Mouse (Mus musculus) CD4-positive, CD25-positive, alpha-beta regulatory T cell, adult 2 months (primary cell): ENCODE results near the gene Utp18.
"Not testable (repeated sequence)": the region's sequence is repeated elsewhere in the genome, so short reads cannot be mapped to it uniquely, and the experiment has no call there.

Experiments
- DNase-seq: peaks from one replicate; pipeline ENCODE4 v3.0.0-alpha.2; 2012; ENCODE audit warnings: low read depth, low spot score

Gene Utp18

DNA sequence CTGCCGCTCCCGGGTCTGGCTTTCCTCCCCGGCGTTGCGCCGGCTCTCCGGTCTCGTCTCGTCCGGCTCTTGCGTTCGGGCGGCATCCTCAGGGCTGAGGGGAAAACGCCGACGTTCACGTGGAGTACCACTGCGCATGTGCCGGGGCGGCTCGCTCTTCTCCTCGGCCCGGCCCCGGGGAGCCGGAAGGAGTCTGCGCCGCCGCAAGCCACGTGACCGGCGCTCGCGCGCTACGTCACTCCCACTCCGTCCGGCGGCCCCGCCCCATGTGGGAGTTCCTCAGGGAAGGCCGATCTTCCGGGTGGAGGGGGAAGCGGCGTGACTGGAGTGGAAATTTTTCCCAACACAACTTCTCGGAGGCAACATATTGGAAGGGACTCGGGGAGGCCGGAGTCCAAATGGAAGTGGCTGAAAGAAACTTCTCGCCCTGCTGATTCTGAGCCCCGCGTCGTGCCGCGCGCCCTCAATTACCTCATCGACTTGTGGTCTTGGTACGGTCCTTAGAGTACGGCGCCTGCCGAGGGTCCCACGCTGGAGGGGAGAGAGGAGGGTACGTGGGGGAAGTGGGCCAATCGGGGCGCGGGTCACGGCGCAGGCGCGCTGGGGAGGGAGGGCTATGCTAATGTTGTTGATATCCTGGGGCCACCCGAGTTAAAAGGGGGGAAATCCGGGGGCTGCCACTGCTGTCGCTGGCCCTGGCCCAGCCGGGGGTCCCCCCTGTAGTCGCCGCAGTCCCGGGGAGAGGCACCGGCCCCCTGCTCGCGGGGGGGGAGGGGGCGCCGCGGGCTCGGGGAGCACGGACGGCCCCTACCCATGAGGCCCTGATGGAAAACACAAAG lies at the start of gene Utp18, which contains the start of gene Mbtd1:
TSS of gene Utp18 (minus strand) at position 195 of the 839 bp plus-strand sequence.
TSS of gene Mbtd1 (plus strand) at position 281 of the 839 bp plus-strand sequence.
- peak; percentile 99 for DNase-seq

DNA sequence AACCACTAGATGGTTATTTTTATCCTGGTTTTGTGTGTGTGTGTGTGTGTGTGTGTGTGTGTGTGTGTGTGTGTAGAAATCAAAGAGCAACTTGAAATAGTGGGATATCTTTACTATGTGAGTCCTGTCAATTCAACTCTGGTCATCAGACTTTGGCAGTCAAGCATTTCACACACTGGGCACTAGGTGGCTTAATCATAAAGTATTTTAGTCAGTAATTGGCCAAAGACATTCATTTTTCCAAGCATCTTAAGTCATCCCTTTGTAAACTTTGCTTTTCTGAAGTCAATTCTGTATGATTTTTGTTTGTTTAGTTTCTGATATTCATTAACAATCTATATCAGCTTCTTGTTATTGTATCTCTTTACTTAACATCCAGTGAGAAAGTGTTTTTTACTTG lies 43.5 kb upstream of the Utp18 start:
- no peak for DNase-seq

DNA sequence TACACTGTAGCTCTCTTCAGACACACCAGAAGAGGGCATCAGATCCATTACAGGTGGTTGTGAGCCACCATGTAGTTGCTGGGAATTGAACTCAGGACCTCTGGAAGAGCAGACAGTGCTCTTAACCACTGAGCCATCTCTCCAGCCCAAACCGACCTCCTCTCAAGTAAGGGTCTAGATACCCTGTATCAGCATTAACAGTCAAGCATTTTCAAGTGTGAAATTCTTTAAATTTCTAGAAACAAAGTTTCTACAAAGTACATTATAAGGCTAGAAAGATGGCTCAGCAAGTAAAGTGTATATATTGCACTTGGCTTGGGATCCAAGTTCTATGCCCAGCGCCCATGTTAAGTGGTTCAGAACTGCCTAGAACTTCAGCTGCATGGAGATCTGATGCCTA lies 29.5 kb upstream of the Utp18 start:
- not testable (repeated sequence) for DNase-seq

DNA sequence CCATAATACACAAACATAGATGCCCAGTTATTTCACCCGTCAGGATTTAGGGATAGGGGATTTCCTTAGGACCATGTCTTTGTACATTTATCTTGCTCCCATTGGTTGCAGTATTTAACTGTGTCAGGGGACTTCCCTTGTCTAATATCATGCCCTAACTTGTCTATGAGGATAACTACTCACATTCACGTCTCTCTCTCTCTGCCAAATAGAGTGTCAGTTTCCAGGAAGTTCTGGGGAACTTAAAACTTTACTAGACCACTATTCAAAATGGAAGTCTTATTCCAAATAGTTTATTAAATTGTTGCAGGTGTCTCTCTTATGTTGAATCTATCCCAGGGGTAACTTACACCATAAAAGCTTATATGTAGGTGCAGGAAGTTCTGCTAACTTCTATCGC lies 26.0 kb upstream of the Utp18 start:
- no peak for DNase-seq

DNA sequence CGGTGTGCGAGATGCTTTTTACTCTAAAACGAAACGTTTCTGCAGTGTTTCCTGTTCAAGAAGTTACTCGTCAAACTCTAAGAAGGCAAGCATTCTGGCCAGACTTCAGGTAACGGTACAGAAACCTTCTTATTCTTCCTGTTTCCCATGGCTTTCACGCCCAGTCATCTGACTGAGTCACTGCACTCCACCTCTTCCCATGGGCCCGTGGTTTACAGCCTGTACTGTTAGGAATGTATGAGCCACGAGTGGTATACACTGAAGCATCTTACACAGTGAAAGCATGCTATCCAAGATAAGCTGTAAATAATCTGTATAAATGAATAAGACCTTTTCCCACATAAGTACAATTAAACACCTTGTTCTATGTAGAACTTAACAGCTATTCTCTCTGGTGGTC lies 23.3 kb upstream of the Utp18 start:
- no peak for DNase-seq

DNA sequence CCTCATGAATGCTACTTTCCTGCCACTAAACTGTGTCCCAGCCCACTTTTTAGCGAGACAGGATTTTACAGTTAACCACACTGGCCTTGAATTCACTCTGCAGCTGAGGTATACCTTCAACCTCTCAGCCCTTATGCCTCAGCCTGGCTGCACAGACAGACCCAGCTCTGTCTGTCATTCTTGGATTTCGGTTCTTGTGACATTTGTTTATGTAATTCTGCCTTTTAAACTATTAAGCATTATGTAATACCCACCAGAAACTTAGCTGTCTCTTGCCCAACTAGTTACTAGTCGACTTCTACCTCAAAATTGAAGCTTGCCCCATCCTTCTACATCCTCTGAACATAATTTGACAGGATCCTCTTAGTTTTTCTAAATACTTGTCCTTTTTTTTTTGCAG lies 22.3 kb upstream of the Utp18 start:
- DNase-seq: no peak

DNA sequence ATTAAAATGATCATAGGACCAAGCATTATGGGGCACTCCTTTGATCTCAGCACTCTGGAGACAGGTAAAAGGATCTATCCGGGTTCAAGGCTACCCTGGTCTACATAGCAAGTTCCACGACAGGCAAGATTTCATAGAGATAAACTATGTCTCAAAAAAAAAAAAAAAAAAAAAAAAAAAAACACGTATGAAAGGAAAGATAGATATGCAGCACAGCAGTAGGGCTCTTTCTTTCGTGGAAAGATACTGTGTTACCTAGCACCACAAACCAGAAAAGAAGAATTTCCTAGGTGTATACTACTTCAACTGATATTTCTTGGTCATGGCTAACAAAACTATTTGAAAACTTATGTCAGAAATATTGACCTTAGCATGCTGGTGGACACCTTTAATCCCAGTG lies 21.3 kb upstream of the Utp18 start:
- no peak for DNase-seq

DNA sequence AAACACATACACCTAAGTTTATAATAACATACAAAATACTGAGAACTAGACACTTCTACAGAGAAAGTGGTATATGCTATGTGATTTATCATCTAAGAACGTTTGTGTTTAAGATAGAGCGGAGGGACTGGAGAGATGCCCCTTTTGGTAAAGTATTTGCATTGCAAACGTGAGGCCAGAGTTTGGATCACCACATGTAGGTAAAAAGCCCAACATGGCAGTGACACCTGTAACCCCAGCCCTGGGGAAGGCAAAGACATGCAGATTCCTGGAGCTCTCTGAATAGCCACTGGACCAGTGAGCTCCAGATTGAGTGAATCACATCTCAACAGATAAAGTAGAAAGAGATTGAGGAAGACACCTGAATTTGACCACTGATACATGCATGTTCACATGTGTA lies 12.2 kb upstream of the Utp18 start:
- no peak for DNase-seq

DNA sequence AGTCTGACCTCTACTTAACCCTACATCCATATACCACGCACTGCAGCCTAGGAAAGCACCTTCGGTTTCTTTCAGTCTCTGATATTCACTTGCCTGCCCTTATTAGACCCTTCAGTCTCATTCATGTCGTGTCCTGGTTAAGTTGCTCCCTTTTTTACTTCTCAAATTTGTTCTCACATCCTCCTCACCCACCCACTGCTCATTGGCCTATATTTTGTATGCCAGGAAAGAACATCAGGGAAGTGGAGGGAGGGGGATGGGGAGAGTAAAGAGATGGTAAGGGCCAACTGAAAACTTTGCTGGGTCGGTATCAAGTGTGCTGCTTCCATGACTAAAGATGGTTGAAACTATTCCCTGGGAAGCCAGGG lies 1.5 kb upstream of the Utp18 start:
- DNase-seq: no peak

DNA sequence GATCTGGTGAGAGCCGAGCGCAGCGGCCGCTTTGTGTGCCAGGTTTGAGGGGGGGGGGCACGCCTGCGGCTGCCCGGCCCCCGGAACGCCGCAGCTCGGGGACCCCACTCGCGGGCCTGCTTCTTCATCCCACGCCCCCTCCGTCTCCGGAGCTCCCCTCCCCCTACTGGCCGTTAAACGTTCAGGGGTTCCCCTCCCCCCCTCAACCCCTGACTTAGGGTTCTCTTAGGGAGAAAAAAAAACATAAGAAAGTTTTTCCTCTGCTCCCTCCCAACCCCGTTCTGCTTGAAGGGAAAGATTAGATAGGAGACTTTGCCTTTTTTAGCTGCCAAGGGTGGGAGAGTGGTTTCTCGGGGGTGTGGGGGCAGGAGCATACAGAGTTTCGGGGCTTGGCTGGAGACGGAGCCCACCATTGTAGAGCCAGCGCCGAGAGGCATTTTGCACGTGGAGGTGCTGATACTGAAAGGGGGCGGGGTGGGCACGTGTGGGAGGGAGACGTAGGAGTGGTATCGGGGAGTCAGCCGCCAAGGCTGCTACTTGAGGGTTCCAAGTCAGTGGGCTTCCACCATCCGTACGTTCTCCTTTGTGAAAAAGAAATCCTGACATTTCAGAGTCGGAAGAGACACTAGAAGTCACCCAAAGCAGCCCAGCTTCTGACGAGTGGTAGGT lies 979 bp upstream of the Utp18 start:
- DNase-seq: peak; percentile 75

DNA sequence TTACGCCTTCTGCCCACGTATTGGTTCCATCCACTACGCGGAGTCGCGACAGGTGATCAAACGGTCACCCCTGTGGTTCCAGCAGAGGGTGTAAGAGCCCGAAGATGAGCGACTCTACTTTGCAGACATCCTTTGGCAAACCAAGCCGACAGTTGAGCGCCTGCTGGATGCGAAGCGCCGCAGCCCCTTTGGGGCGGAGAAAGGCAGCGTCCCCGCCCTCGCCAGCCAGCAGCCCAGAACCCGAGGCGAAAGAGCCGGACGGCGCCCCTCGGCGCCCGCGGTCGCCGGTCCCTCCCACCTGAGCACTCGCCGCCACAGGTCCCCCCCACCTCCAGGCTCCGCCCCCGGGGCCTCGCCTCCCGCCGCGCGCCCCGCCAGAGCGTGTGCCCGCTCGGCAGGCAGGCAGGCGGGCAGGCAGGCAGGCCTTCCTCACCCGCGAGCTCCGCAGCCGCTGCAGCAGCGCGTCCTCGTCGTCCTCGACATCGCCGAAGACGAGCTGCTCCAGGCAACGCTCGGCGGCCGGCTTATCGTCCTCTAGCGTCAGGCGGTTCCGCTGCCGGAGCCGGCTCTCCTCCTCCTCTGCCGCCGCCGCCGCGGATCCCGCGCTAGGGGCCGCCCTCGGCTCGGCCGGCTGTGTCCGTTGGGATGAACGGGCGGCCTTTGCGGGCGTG lies 530 bp downstream of the Utp18 start:
- peak; percentile 88 for DNase-seq

DNA sequence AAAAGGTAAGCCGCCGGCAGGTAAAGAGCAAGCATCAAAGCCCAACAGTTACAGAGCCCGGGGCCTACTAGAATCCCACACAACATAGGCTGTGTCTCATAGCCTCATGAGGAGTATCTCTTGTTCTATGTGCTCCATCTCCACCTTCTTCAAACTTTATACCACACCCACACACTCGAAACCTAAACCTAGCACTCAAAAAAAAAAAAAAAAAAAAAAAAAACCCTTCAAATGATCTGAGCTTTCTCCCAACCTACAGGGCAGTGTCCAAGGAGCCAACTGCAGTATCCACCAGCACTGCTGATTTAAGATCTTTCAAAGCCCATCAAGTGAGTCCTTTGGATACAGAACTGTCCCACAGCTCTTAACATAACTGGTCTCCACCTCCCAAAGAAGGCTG lies 1.5 kb downstream of the Utp18 start:
- DNase-seq: peak; percentile 22

DNA sequence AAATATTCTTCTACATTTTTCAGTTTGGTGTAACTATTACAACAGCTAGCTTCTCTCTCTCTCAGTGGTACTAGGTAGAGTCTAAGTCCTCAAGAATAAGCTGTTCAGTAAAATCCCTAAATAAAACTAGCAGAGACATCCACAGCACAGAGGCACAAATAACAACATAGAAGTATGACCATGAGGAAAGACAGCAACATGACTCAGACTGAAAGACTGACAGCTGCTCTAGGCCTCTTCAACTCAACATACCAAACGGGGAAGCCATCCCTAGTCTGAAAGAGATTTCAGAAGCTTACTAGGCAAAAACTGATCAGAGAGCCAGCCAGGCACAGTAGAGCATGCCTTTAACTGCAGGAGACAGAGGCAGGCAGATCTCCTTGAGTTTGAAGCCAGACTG lies 22.9 kb downstream of the Utp18 start:
- no peak for DNase-seq

DNA sequence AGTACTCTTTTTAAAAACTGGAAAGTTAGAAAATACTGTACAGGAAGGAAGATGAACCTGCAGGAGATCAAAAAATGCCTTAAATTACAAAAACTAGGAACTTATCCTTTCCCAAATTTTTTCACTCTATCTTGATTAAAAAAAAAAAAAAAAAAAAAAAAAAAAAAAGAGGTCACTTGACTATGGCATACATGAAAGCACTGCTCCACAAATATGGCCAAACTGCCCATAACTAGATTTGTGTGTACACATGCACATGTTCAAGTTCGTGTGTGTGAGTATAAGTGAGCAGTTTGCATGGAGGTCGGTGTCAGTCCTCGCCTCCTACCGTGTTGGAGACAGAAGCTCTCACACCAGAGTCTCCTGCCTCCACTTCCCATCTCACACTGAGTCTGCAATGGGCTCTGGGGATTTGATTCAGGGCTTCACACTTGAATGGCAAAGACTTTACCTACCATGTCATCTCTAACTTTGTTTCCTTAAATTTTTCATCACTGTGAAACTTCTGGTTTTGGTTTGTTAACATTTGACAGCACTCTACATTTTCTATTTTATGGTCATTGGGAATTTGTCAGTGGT lies 23.4 kb downstream of the Utp18 start:
- DNase-seq: no peak

DNA sequence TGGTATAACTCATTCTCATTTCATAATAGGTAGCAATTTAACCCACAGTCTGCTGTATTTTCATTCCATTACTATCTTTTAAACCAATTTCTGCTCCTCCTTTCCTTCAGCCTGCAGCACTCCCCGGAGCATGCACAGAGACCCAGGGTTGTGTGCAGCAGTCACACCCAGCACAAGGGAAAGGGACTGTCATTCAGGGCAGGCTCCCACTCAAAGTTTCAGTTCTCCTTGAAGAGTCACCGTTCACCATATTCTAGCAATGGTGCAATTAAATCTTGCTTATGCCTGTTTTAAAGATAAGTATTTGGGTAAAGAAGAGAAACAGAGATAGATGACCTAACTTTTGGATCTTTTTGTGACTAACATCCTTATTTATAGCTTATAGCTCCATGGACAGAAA lies 24.4 kb downstream of the Utp18 start:
- no peak for DNase-seq

DNA sequence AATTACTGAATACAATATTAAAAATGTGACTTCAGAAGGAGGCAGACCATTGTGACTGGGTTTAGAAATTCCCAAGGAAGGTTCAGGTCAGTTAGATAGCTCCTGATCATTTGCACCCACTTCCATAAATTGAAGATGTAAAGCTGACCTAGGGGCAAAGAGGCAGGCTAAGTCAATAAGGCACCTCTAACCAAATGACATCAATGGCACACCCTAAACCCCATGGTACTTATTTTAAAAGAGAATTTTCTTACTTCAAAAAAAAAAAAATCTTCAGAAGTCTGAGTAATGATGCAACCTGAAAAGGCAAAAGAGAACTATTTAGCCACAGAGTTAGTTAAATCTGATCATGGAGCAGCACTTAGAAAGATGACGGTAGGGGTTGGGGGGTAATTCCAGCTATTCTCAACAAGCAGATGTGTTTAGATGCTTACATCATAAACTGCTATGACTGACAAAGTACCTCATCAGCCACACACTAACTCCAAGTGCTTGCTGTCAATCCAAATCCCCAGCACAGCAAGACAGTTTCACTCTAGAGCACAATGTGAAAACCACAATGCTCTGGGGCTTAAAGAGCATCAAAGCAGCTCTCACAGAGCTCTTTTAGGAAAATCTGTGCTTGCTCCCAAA lies 24.9 kb downstream of the Utp18 start:
- no peak for DNase-seq

DNA sequence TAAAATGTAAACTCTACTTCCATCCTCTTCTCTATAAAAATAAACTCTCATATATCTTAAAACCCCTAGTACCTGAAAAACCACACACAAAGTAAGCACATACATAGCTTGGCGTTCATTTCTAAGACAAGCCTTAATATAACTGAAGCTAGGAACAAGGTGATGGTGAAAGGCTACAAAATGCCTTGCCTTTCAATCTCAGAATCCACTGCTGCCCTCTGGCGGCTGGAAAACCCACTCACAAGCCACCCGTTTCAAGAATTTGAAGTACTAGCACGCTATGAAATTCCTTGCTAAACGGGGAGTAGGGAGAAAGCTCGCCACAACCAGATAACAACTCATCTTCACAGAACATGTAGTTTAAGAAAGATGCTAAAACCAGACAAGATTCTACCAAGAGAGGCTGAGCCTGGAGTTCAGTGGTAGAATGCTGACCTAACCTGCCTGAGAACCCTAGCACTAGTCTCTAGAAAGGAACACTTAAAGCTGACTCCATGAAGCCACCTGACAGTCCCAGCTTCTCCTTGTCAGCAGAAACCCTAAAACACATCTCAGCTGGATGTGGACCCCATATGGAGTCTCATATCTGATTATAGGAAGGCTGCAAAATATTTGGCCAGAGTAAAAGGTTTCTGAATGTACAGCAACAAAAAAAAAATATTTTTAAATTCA lies 29.1 kb downstream of the Utp18 start:
- peak; percentile 71 for DNase-seq

DNA sequence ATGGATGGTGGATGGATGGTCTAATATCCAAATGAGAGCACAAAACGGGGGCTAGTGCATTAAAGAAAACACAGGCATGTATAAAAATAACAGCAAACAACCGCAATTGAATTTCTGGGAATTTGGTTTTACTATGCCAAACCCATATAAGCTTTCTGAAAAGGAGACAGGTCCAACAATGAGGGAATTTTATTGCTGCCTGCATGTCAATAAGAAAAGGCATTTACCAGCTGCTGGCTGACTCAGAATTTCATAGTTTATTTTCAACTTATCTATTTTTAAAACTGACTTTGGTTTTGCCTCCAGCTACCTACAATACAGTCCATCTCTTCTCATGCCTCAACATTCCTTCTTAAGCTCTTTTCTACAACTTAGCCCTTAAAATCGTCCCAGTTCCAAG lies 33.0 kb downstream of the Utp18 start:
- DNase-seq: no peak

DNA sequence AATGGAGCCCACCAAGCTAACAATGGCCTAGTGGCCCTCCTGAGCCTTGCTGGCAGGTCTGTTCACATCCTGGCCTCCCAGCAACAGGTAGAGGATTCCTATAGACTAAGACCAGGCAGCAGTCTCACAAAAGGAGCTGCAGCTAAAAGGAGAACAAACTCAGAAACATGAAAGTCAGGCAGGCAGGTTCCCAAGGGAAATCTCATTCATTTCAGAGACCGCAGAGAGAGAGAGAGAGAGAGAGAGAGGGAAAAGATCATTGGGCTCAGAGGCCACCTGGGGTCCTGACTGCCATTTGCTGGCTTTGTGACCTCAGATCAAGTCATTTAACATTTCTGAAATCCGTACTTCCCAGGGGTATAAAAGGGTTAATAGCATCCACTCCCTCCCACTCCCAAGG lies 38.2 kb downstream of the Utp18 start:
- no peak for DNase-seq

DNA sequence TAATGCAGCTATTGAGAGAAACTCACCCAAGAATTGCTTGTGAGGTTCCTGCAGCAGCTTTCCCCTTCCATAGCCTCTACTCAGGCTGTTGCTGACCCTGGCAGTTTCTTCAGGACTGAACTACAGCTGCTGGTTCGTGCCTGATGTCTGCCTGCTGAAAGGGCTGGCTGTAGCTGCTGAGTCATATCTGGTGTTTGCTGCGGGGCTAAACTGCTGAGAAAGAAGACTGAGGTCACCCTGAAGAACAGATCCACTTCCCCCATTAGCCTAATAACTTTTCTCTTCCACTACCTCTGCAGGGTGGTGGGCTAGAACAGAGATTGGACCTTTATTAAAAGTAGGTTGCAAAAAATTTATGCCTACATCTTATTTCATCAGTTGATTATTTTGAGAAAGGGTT lies 49.8 kb downstream of the Utp18 start:
- no peak for DNase-seq

DNA sequence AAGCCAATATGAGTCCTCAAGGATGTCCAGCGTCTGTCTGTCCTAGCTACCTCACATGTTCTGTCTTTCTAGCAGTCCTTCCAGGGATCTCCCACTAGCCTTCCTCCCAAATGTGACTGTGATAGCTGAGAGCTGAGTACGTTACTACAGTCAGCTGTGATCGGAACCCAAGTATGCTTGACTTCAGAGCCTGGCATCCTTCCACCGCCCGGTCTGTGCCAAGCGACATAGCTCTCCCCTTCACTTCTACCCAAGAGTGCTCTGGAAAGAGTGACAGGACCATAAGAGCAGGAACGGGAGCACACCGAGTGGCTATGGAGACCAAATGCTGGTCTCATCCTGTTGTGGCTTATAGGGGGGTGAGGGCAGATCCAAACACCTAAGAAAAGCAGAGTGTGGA lies 55.6 kb downstream of the Utp18 start:
- no peak for DNase-seq
